Mouse (Mus musculus): ENCODE results near the gene Rnf144b.

Gene Rnf144b

DNA sequence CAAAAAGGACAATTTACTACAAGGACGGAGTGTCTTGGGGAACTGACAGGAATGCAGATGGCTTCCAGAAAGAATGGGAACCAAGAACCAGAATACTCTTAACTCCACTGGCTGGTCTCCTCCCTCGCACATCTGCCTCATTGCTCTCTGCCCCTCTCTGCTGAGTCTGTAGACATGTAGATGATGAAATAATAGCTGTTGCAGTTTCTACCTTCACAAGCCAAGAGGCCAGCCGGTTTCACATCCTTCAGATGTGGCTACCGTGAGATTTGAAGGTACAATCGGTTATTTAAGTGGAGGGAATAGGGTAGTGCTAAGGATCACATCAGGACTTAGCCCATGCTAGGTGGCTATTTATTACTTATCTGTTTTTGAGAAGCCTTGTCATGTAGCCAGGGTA is 59.9 kb downstream of the Rnf144b start:
- no peak for DNase-seq

DNA sequence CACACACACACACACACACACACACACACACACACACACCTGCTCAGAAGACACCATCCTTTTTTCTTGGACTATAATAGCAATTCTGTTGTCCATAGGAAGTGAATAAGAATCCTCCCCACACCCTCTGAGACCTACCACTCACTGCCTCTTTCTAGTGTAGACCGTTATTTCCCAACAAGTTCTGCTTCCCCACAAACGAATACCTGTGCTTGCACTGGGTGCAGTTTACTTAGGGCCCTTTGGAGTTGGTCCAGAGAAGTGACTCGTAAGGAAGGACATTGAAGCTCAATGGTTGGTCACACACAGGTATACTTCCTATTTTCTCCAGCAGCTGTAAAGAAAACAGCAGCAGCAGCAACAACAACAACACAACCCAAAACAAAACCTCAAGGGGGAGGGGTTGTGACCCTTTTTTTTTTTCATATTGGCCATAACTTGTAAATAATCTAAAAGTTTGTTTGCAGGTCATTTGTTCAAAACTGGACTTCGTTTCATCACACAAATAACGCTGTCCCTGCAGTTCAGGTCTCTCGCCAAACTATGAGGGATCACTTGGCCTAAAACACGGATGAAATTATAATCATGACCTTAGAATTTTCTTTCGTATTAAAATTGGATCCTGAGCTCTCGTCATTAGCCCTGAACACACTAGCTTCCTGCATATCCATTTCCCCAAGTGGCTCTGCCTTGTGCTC is 60.7 kb downstream of the Rnf144b start:
- no peak for DNase-seq

DNA sequence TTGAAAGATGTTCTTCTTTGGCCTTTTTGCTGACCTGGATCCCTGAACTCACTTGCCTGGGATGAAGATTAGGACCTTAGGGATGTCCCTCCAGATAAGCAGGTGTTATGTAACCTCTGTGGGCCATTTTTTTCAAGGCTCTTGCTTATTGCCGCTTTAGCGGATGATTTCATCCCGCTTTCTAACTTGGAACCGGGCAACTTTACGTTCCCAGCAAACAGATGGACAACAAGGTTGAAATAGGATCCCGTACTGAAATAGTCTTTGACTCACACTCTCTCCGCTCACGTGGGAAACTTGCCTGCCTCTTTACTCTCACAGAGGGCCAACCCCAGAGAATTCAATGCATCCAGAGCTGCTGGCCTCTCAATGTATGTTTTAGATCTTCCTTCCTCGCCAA is 61.3 kb downstream of the Rnf144b start:
- no peak for DNase-seq

DNA sequence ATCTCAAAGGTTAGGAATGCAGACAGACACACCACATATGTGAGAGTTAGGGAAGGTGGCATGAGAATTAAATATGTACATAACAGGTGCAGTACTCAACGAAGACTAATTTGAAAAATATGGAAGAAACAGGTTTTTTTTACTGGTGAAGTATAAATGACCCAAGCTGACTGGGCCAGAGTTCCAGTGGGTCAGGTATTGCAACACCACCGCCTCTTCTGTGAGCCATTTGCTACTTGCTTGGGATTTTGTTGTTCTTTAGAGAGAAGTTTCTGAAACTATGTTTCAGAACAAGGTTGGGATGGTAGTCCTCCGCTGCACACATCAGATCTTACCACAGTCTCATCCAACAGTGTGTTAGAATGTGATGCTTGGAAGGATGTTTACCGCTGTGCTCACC is 65.4 kb downstream of the Rnf144b start:
- no peak for DNase-seq

DNA sequence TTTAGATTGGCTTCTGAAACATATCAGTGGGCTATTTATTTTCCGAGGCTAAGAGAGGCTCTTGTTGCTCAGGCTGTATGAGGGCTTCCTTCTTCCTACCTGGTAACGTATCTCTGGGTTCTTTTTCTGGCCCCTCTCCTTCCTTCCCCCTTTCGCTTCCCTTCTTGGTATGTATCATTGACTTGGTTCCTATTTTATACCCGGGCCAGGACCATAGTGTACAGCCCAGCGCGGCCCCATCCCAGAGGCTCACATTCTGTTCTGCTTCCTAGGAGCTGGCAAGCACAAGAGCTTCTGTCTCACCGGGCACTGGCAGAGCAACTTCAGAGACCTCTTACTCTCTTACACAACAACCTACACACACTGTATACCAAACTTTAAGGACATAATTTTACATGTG is 67.5 kb downstream of the Rnf144b start:
- DNase-seq, result no peak

DNA sequence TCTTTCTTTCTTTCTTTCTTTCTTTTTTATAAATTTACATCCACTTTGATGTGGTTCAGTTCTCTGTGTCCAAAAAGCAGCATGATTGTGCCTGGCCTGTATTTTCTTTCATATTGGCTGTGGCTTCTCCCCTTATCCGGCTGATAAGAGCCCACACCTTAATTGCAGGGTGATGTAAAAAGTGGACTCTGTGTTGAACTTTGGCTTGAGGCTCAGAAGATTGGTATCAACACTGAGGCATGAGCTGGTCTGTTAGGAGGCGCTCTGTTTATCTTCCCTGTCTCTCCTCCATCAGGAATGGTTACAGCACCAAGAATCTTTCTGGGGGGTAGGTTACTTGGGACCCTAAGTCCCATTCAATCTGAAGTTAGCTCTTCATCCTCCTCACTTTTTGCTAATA is 69.7 kb downstream of the Rnf144b start:
- no peak for DNase-seq

DNA sequence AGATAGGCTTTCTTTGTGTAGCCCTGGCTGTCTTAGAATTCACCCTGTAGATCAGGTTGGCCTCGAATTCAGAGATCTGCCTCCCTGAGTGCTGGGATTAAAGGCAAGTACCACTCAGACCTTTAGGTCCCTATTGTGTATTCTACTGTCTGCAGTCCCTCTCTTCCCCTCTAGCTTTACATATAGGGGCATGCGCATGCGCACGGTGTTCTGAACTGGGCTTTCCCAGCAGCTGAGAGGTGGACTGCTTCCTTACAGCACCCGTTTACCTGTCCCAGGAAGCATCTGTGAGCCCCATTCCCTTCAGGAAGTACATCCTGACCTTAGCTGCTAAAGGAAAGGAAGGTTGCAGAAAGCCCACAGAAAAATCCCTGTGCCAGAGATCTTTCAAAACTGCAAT is 70.3 kb downstream of the Rnf144b start:
- DNase-seq, result no peak

DNA sequence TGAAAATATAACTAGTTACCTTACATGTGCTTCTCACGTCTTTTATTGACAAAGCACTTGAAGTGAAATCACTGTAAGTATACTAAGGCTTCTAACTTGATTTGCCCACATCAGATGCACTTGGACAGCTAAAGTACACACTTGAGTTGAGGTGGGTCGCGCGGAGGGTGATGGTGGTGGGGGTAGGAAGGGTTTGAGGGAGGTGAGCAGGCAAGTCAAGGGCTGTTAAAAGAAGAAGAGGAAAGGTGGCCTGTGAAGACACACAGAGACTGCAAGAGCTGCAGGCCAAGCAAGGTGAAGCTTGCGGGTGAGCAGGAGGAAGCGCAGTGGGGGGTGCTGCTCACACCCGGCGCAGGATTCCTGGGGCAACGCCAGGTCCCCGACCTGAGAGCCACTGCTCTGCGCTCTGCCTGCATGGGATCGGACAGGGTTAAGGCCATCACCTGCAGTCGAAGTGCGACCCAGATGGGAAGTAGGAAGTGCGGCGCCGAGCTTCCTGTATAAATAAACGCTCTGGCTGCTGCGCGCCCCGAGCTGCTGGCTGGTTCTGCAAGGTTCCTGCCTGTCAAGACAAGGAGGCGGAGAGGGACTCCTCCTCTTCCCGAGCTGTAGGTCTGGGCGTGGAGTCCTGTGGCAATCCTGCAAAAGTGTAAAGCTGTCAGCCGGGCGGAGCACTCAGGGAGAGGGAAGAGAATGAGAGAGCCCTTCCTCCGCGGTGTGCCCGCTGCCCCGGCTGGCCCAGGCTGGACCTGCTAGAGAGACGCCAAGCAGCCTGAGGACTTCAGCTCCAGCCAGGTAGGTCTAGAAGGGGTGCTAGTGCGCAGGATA is 71.1 kb downstream of the Rnf144b start:
- peak; percentile 70 to 78 for DNase-seq

DNA sequence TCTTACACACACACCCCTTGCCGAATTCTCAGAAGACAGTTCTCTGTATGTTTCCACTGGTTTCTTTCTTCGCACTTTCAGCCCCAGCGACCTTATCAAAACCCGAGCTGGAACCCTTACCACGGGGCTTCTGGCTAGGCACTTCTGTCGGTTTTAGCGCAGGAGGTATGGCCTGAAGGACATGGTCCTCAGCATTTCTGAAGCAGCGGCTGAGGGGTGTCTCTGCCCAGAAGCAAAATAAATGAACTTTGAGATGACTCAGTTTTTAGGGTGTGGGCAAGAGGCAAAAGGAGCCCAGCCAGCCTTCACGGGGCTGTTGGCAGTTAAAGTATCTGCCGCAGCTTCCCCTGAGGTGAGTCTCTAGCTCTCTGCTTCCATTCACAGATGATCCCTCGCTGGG is 72.2 kb downstream of the Rnf144b start:
- peak in 1 of 2 experiments; percentile 7 for DNase-seq

DNA sequence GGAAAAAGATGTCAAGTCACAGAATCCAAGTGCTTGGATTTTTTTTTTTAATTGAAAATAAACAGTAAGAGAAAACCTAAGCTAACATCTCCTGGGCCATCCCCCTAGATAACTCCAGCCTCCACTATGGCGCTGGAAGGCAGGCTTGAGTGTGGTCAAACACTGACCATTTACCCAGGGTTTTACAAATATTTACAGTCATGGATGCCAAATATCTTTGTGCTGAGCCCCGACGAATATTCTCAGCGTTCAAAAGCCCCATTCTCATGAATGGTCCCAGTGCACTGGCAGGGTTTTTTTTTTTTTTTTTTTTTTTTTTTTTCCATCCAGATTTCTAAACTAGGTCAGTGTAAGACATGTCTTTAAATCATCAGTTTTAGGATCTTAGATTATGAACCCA is 73.0 kb downstream of the Rnf144b start:
- no peak for DNase-seq

DNA sequence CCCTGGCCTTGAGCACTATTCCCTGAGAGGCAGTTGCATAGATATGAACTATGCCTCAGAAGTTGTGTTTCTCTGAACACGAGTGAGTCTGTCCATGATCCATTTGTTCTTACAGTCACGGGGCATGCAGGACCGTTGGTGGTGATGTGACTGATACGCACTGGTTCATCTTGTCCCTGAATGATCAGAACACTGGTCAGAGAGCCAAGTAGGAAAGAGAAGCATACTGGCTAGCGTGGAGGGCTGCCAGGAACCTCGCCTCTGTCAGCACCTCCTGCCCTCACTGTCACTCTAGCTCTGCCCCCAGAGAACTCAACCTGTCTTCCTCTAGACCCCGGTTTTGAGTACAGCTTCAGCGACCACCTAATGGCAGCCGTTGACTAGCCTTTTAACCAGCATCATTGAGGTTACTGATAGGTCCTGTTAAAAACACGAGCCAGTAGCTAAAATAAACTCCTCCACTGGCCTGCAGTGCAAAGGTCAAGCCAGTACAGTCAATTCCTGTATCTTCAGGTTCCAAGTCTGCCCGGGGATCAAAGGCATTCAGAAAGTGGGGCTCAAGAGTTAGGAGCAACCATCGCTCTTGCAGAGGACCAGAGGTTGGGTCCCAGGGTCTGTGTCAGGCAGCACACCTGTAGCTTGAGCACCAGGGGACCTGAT is 77.7 kb downstream of the Rnf144b start:
- DNase-seq, result no peak

DNA sequence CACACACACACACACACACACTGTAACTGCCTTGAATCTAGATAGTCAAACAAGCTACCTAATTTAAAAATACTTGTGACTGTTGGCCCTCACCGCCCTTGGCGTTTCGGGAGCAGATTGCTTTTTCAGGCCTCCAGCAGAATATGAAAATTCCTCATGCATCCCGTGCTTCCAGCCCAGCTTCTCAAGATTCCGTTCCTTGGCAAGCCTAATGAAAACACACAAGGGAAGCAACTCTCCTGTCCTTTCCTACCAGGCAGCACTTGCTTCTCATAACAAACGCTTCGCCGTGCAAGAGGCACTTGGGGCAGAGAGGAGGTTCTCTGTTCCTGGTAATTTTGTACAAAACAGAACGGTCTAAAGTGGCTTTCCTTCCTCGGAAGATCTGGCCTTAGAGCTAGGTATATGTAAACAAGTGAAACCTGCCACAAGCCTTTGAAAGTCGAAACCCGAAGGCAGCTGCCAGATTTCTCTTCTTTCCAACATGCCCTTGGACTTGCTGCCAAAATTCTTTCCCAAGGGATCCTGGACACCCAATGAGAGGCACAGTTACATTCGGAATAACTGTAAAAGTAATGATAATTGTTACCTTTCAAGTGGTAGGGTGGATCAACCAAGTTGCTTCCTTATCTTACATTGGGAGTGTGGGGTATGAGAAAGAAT is 79.6 kb downstream of the Rnf144b start:
- no peak for DNase-seq

DNA sequence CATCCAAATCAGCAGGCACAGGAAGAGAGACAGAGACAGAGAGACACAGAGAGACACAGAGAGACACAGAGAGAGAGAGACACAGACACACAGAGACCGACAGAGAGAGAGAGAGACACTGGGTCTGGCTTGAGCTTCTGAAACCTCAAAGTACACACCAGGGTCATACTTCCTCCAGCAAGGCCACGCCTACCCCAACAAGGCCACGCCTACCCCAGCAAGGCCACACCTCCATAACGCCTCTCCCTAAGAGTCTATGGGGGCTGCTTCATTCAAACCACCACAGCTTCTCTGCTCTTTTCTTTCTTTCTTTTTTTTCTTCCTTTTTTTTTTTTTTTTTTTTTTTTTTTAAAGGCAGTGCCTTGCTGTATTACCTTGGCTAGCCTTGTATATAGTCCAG is 88.0 kb downstream of the Rnf144b start:
- no peak for DNase-seq

DNA sequence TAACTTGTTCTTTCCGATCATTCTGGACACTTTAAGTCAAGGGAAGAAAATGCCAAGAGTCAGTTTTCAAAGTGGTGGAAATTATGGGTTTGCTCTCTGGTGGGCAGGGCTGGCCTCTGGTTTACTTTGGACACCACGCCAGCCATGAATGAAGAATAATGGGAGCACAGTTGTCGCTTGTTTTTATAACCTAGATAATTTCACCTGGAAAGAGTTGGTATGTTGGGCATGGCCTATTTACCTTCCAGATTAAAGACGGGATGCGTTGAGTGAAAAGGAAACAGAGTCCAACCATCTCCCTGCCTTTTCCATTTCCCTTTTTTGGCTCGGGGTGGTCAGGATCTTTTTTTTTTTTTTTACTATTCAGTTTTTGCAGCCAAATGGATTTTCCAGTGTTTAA is 88.5 kb downstream of the Rnf144b start:
- DNase-seq, result no peak

DNA sequence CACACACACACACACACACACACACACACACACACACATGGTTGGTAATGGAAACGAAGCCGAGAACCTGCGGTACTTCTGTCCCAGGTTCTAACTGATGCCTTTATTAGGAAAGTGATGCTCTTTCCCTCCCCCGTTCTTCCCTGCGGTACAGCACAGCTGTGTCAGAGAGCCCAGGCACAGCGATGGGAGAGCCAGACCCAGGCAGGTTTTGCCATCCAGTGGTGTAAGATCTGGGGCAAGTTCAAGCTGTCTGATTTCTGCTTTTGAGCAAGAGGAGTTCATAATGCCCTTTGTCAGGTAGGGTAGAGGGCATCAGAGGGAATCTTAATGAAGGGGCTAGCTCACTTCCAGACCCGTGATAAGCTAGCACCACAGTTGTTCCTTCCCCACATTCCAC is 89.1 kb downstream of the Rnf144b start:
- DNase-seq, result no peak

DNA sequence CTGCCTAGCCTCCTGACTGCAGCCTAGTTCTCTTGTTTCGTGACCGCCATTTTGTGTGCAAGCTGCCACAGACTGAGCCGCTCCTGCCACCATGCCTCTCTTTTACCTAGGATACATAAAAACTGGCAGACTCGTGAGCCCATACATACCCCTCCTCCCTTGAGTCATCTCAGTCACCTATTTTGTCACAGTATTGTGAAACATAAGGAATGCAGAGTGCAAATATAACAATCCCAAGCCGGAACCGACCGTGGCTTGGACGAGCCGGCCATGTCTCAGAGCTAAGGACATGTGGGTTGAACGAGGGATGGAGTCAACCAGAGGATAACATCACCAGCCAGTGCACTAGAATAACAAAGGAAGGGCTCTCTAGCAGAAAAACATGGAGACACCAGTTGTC is 91.4 kb downstream of the Rnf144b start:
- no peak for DNase-seq

DNA sequence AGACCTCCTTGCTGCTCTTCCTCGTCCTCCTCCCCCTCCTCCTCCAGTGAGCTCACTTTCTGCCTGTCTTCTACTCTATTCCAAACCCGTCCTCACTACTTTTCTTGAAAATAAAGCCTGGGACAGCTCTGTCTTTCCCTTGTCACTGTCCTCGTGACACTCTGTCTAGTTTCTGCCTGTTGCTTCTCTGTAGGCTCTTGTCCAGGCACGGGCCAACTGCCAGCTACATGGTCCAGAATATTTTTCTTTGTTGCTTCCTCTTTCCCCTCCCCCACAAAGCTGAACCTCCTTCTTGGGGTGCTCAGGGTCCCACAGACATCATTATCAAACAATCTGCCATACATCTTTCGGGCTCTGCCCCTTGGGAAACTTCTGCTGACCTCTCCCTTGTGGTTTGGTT is 92.4 kb downstream of the Rnf144b start:
- DNase-seq, result peak; percentile 42 to 52

DNA sequence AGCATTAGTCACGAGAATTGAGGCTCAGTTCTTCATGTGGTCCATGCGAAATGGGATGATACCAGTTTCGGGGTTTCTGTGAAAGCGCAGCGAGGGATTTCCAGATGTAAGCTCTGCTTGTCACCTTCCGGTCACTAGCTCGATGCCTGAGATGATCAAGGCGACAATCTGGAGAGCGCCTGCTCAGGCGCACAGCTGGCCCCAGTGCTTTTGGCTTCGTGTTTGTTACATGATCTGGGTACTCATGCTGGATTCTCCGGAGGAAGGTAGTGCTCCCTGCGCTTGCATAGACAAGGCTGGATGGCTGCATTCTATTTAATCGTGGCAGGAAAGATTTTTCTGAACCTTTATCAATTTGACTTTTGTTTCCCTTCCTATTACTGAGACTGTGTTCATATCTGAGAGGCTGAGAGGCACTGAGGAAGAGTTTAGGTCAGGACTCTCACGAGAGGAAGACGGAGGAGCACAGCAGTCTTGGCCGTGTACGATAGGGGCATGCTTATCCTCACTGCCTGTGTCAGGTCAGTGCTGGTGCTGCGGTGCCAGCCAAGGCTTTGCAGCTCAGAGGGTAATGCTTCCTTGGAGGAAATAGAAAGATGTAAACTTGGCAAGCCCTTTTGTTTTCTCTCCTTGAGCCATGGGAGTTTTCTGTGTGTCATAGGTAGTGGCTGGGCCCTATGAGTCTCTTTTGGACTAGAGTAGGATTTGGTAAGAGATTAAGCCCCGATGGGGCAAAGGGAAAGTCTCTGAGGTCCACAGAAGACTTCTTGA is 93.5 kb downstream of the Rnf144b start:
- DNase-seq, result no peak

DNA sequence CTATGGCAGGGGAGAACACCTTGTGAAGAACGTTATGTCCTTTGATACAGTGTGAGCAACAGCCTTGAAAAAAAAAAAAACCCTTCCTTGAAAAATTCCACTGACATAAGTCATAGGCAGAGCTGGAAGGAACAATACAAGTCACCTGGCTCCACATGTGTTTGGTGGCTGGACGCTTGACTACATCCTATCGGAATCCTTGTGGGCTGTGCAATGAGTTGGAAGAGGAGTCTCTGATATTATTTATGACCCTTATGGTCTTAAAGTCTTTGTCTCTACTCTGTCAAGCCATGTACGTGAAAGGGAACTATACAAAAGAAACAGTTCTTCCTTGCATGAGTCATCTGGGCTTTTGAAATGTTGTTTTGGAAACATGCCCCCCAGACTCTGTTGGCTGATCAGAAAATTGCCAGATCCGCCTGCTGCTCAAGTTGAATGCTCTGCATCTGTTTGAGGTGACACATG is 94.7 kb downstream of the Rnf144b start:
- DNase-seq, result no peak

DNA sequence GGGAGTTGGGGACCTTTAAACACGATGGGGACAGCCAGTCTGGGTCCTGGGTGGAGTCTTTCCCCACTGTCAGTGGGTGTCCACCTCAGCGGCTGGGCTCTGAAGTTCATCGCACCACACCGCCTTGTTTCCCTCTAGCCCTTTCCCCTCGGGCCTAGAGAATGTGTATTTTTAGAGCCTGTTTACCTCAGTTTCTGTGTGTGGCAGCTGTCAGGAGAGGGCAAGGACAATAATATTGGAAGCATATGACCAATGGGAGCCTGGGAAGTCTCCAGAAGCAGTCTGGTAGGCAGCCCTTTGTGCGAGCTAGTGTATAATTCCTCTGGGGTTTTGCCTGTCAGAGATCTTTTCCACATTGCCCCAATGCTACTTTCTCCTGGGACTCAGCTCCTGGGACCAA is 95.9 kb downstream of the Rnf144b start:
- DNase-seq, result no peak

DNA sequence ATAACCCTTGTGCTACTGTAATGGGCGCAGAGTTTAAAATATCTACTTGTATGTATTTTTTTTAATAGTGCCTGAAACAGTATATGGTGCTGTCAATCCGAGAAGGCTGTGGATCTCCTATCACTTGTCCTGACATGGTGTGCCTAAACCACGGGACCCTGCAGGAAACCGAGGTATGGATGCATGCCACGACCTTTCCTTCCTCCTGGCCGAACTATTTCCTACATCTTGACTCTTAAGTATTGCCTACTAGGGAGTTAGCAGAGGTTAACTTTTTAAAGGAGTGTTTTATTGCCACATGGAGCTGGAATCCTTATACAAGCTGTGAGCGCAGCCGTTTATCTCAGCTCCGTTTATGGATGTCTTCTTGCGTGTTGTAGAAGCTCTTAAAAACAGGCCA is 98.0 kb downstream of the Rnf144b start:
- no peak for DNase-seq

Data from kidney, postnatal 4 days (tissue).